Mouse (Mus musculus) G1E-ER4 (cell line): Measurements from ENCODE around the gene Ppp1cb. TPM values are rescaled to one million over a fixed set of nuclear protein-coding genes. Genes with fewer than 3 reads are reported as not detected.

Experiments used
- GATA1 ChIP-seq: IDR thresholded peaks from one replicate; pipeline ENCODE4 v1.8.0; 2012; ENCODE audit warnings: low read length, inconsistent platforms
- polyA plus RNA-seq: library from polyadenylated mRNA; stranded (reverse); fragments of >175 nt; gene quantifications from 2 replicates; pipeline ENCODE4 v1.2.3, GENCODE M21; 2012

Gene Ppp1cb
- polyA plus RNA-seq = 10.1 TPM in 2 replicates

- no peak for TF ChIP-seq GATA1
Measured at GRCm38 (mm10) chr5:32458408-32459143, at the start of gene Ppp1cb. Ppp1cb (plus strand) TSS chr5:32458843.

GRCm38 (mm10) chr5:32409747-32410146 is 48.9 kb upstream of the Ppp1cb start:
- no peak for TF ChIP-seq GATA1

- TF ChIP-seq GATA1 = no peak
Measured at GRCm38 (mm10) chr5:32410954-32411688, 47.5 kb upstream of the Ppp1cb start.

GRCm38 (mm10) chr5:32412186-32412950 is 46.3 kb upstream of the Ppp1cb start:
- TF ChIP-seq GATA1 = no peak

GRCm38 (mm10) chr5:32413083-32413482 is 45.6 kb upstream of the Ppp1cb start:
- TF ChIP-seq GATA1 = no peak

GRCm38 (mm10) chr5:32413569-32413968 is 45.1 kb upstream of the Ppp1cb start:
- TF ChIP-seq GATA1 = no peak

- no peak for TF ChIP-seq GATA1
Measured at GRCm38 (mm10) chr5:32414461-32414985, 44.1 kb upstream of the Ppp1cb start.

- TF ChIP-seq GATA1 = no peak
Measured at GRCm38 (mm10) chr5:32415554-32415953, 43.1 kb upstream of the Ppp1cb start.

- TF ChIP-seq GATA1 = no peak
Measured at GRCm38 (mm10) chr5:32416881-32417280, 41.8 kb upstream of the Ppp1cb start.

GRCm38 (mm10) chr5:32422081-32422589 is 36.5 kb upstream of the Ppp1cb start:
- no peak for TF ChIP-seq GATA1

- TF ChIP-seq GATA1 = no peak
Measured at GRCm38 (mm10) chr5:32423339-32424046, 35.1 kb upstream of the Ppp1cb start.

GRCm38 (mm10) chr5:32424464-32424863 is 34.2 kb upstream of the Ppp1cb start:
- TF ChIP-seq GATA1 = no peak

GRCm38 (mm10) chr5:32425485-32426171 is 33.0 kb upstream of the Ppp1cb start:
- TF ChIP-seq GATA1 = no peak

- no peak for TF ChIP-seq GATA1
Measured at GRCm38 (mm10) chr5:32430399-32430798, 28.2 kb upstream of the Ppp1cb start.
